Mouse (Mus musculus) central nervous system, embryonic 14 days (tissue): ENCODE data around the gene P2ry1. TPM values are rescaled to one million over a fixed set of nuclear protein-coding genes. Genes with fewer than 3 reads are reported as not detected.

Experiments
- polyA plus RNA-seq: library from polyadenylated mRNA; depleted of rRNA; stranded (reverse); fragments of >200 nt; gene quantifications from 2 replicates; pipeline ENCODE4 v1.2.3, GENCODE M21; 2012; rRNA removed

P2ry1 gene
- 2.0 and 2.7 TPM in 2 replicates for polyA plus RNA-seq

DNA sequence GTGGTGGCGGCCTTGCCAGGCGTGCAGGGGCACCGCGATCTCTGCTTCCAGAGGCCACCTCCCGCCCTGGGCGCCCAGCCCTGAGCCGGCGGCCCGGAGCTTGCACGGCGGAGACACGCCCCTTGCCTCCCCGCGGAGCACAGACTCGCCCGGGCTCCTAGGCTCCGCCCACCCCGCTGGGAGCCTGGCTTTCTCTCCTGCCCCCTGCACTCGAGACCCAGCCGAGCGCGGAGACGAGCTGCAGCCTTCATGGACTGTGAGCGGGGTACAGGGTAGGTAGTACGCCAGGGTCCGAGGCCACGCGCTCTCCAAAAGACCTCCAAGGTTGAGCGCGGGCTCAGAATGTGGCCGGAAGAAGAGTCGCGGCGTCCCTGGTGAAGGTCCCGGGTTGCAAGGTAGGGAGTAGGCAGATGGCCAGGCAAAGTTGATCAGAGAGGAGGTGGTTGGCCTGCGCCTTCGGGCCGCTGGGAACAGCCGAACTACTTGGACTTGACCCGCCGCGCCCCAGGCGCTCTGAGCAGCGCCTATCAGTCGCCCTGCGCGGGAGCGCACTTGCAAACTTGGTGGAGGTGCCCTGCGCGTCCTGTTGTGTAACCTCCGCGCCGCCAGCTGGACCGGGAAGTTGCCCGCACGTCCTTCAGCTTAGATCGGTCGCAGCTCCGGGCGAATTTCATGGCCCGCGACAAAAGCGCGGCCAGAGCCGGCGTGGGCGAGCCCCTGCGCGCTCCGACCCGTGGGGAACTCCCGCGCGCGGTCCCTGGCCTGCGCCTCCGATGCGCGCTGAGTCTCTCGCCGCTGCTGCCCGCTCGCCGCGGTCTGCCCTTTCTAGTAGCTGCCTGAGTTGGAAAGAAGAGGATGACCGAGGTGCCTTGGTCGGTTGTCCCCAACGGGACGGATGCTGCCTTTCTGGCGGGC is at the start of gene P2ry1:
TSS of gene P2ry1 (plus strand) at position 209 of the 915 bp plus-strand sequence.

